Mouse (Mus musculus): ENCODE measurements around the gene Nwd2. TPM values are rescaled to one million over a fixed set of nuclear protein-coding genes. Genes with fewer than 3 reads are reported as not detected.

The Nwd2 gene
- polyA plus RNA-seq, 1 experiment = not detected

DNA sequence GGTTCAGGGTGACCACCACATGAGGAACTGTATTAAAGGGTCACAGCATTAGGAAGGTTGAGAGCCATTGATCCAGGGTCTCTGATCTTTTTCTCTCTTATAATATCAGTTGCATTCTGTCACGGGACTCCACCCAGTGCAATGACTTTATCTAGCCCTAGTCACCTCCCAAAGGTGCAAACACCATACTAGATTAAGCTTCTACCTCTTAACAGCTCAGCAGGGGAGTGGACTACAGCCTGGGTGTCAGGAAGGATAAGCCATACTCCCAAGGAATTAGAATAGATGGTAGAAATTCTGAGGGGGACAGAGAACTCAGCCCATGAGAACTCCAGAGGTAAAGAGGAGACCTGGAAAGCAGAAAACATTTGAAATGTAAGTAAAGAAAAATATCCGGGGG, 188.9 kb downstream of the Nwd2 start:
- peaks cover 16% of the 10 kb centered on the region; the same call in 1 of the 2 replicates for H3K4me1 ChIP-seq (ENCODE audit: control insufficient read depth, insufficient read depth, insufficient read length, low read length)
- 58% methylated on average over 2 of the region's 2 CpGs for WGBS
- H3K36me3 ChIP-seq (ENCODE audit: control insufficient read depth, insufficient read depth, low read length) = no peaks in the 10 kb centered on the region; the same call in 1 of the 2 replicates
- H3K27ac ChIP-seq (ENCODE audit: insufficient read depth, low read depth, low read length) = peak overlapping the region; percentile 51; the same call in 1 of the 2 replicates
- H3K27me3 ChIP-seq (ENCODE audit: control insufficient read depth, insufficient read depth, low read length) = no peaks in the 10 kb centered on the region
- H3K4me3 ChIP-seq (ENCODE audit: low read depth, low read length) = no peak overlapping the region
- TF ChIP-seq POLR2A (IDR thresholded peaks at IDR 0.05; ENCODE audit: low read depth, low read length) = no peak
- TF ChIP-seq CTCF (IDR thresholded peaks at IDR 0.05; ENCODE audit: extremely low read depth, insufficient read length, insufficient replicate concordance, low read depth, low read length) = no peak

DNA sequence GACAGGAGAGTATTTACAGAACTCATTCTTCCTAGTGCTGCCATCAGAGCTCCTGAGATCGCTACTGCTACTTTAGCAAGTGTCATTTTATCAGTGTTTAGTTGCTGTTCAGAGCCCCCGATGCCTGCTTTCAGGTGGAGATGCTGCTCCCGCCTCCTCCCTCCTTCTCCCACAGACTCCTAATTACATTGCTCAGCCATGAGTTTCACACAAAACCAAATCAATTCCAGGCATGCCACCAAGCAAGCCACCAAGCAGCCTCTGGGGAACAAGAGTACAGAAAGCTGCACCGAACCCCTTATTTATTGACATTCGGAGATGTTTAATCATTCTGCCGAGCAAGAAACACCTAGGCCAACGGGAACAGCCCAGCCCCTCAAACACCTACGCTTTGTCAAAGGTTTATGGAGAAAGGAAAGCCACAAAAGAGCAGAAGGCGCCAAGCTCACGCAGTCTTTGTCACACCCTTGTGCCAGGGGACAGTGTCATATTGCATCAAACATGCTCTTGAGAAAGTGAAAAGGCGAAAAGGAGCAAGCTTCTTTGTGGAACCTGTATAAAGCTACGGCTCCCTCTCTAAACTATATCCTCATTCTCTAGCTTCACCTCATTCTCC, 191.0 kb downstream of the Nwd2 start:
- 64% methylated on average over 12 of the region's 12 CpGs for WGBS
- Histone ChIP-seq H3K27ac (ENCODE audit: insufficient read depth, low read depth, low read length) (peak overlapping the region; percentile 37; the same call in 1 of the 2 replicates), H3K36me3 (ENCODE audit: control insufficient read depth, insufficient read depth, low read length) (no peaks in the 10 kb centered on the region; the same call in 1 of the 2 replicates), H3K4me1 (ENCODE audit: control insufficient read depth, insufficient read depth, insufficient read length, low read length) (peaks cover 16% of the 10 kb centered on the region; the same call in 1 of the 2 replicates), H3K27me3 (ENCODE audit: control insufficient read depth, insufficient read depth, low read length) (no peaks in the 10 kb centered on the region), H3K4me3 (ENCODE audit: low read depth, low read length) (no peak overlapping the region)
- no peak for TF ChIP-seq CTCF (IDR thresholded peaks at IDR 0.05; ENCODE audit: extremely low read depth, insufficient read length, insufficient replicate concordance, low read depth, low read length)
- TF ChIP-seq POLR2A (IDR thresholded peaks at IDR 0.05; ENCODE audit: low read depth, low read length) = no peak

DNA sequence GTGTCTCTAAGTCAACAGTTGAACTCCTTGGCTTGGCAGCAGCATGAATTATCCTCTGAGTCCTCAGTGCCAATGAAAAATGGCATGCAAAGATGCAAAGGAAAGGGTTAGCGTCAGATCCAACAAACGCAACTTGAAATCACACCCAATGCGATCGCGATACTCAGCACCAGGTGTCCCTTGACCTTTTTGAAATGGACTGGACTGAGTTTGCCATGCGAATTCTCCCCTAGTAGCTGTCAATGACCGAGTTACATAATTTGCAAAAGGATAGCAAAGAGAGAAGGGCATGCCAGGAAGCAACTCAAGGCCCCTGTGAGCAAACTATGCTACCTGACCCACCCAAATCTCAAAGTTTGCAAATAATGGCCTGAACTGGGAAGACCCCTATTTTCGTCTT, 198.2 kb downstream of the Nwd2 start:
- peak overlapping the region; percentile 42 for H3K4me3 ChIP-seq (ENCODE audit: low read depth, low read length)
- WGBS = 41% methylated on average over 8 of the region's 8 CpGs
- H3K27ac ChIP-seq (ENCODE audit: insufficient read depth, low read depth, low read length) = peak overlapping the region; percentile 93

DNA sequence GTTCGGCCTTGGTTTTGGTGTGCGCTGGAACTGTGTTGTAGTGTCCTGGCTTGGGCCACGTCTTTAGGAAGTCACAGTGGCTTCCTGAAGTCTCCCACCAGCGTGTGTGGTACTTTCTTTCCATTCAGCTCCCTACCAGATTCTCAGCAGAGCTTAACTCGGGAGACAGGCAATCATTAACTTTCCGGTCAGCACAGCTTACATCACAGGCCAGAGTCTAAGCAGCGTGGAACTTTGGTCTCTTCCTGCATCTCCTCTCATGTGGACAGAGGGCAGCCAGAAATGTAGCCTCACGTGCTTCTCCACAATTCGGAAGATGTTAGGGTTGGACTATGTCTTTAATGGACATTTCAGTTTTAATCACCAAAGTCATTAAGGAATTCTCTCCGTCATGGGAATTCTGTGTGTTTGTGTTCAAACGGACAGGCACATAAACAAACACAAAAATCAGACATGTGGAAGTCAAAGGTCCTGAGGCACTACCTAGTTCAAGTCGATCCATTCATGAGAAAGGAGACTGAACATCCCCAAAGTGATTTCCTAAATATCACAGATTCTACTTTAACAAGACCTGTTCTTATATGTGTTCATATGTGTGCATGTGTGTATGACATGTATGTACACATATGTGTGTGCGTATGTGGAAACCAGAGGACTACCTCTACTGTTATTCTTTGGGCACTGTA, 198.8 kb downstream of the Nwd2 start:
- TF ChIP-seq CTCF (IDR thresholded peaks at IDR 0.05; ENCODE audit: extremely low read depth, insufficient read length, insufficient replicate concordance, low read depth, low read length) = no peak
- peaks cover 6% of the 10 kb centered on the region for H3K36me3 ChIP-seq (ENCODE audit: control insufficient read depth, insufficient read depth, low read length)
- H3K4me3 ChIP-seq (ENCODE audit: low read depth, low read length) = peak overlapping the region; percentile 42
- H3K27ac ChIP-seq (ENCODE audit: insufficient read depth, low read depth, low read length) = peak overlapping the region; percentile 93
- H3K27me3 ChIP-seq (ENCODE audit: control insufficient read depth, insufficient read depth, low read length) = no peaks in the 10 kb centered on the region
- peaks cover 5% of the 10 kb centered on the region; the same call in 1 of the 2 replicates for H3K4me1 ChIP-seq (ENCODE audit: control insufficient read depth, insufficient read depth, insufficient read length, low read length)
- WGBS = 34% methylated on average over 13 of the region's 13 CpGs

More for the DNA sequence above, 198.2 kb downstream of the Nwd2 start:
- Histone ChIP-seq H3K36me3 (ENCODE audit: control insufficient read depth, insufficient read depth, low read length) (peaks cover 6% of the 10 kb centered on the region), H3K27me3 (ENCODE audit: control insufficient read depth, insufficient read depth, low read length) (no peaks in the 10 kb centered on the region), H3K4me1 (ENCODE audit: control insufficient read depth, insufficient read depth, insufficient read length, low read length) (peaks cover 5% of the 10 kb centered on the region; the same call in 1 of the 2 replicates)
- TF ChIP-seq POLR2A (IDR thresholded peaks at IDR 0.05; ENCODE audit: low read depth, low read length) (no peak), CTCF (IDR thresholded peaks at IDR 0.05; ENCODE audit: extremely low read depth, insufficient read length, insufficient replicate concordance, low read depth, low read length) (no peak)

DNA sequence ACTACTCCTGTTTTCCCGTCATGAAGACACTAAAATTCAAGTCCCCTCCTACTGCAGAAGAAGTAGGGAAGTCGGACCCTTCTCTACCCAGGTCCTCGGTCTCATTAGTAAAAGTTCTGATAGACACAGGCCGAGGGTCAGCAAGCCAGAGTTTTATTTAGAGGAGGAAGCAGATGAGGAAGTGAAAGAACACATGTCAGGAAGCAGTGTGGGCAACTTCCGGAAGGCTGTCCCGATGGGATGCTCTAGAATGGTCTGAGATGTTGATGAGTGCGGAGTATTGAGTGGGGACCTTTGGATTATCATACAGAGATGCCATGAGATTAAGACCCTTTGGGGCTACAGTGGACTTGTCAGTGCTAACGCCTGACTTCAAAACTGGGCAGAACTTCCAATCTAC, 210.0 kb downstream of the Nwd2 start:
- no peaks in the 10 kb centered on the region for H3K27me3 ChIP-seq (ENCODE audit: control insufficient read depth, insufficient read depth, low read length)
- 79% methylated on average over 8 of the region's 8 CpGs for WGBS

More for the DNA sequence above, 210.0 kb downstream of the Nwd2 start:
- no peaks in the 10 kb centered on the region for H3K4me1 ChIP-seq (ENCODE audit: control insufficient read depth, insufficient read depth, insufficient read length, low read length)
- H3K4me3 ChIP-seq (ENCODE audit: low read depth, low read length) = no peak overlapping the region
- H3K27ac ChIP-seq (ENCODE audit: insufficient read depth, low read depth, low read length) = no peak overlapping the region
- no peak for TF ChIP-seq POLR2A (IDR thresholded peaks at IDR 0.05; ENCODE audit: low read depth, low read length)
- TF ChIP-seq CTCF (IDR thresholded peaks at IDR 0.05; ENCODE audit: extremely low read depth, insufficient read length, insufficient replicate concordance, low read depth, low read length) = no peak
- H3K36me3 ChIP-seq (ENCODE audit: control insufficient read depth, insufficient read depth, low read length) = peaks cover 4% of the 10 kb centered on the region

Other genes with a start within 250 kb of the Nwd2 start
- gene 0610040J01Rik, start 163.3 kb downstream of the Nwd2 start, polyA plus RNA-seq (2012; rRNA removed) = 38.7 and 53.8 TPM in 2 replicates